Comparison of ENCODE assay signal across 8 mouse cellular contexts in genomic region chr17:7306278-7307196, GRCm38 (mm10). TPM values are rescaled to one million over a fixed set of nuclear protein-coding genes. Genes with fewer than 3 reads are reported as not detected.
A peak's percentile ranks its signal among the peaks of the same experiment; 100 is the strongest.
DNase-seq lines count a peak whose midpoint lies in the region; ATAC-seq lines count a peak whose summit lies in the region.
"Not testable (repeated sequence)": the region's sequence is repeated elsewhere in the genome, so short reads cannot be mapped to it uniquely, and the experiment has no call there.

No protein-coding gene starts in this region.

- not testable (repeated sequence) for H3K9me3 ChIP-seq in forebrain, embryonic 15.5 days; heart, embryonic 16.5 days (replicated peaks; ENCODE audit: control insufficient read depth, low read length)

- not testable (repeated sequence) for H3K4me2 ChIP-seq in forebrain, embryonic 15.5 days (replicated peaks); heart, embryonic 16.5 days (ENCODE audit: low read depth, low read length)

- not testable (repeated sequence) for H3K27ac ChIP-seq in forebrain, embryonic 15.5 days (replicated peaks); heart, embryonic 16.5 days (ENCODE audit: low read length)

- not testable (repeated sequence) for H3K27me3 ChIP-seq in forebrain, embryonic 15.5 days; heart, embryonic 16.5 days (ENCODE audit: control insufficient read depth, insufficient read depth, low read length)

- H3K9ac ChIP-seq in forebrain, embryonic 15.5 days (replicated peaks); heart, embryonic 16.5 days (ENCODE audit: low read length): not testable (repeated sequence)

- not testable (repeated sequence) for H3K4me1 ChIP-seq in forebrain, embryonic 15.5 days; heart, embryonic 16.5 days (ENCODE audit: control insufficient read depth, insufficient read depth, low read length)

- ATAC-seq in forebrain, embryonic 15.5 days (replicated peaks): peak; percentile 91
- peak; percentile 68; the same call in 1 of the 2 replicates for ATAC-seq in heart, embryonic 16.5 days (replicated peaks; ENCODE audit: extremely low read depth, insufficient read depth, low FRiP score)

- 61% methylated on average over 8 of the region's 8 CpGs for WGBS in forebrain, embryonic 15.5 days
- WGBS in heart, embryonic 16.5 days: 49% methylated on average over 8 of the region's 8 CpGs

- not testable (repeated sequence) for H3K36me3 ChIP-seq in forebrain, embryonic 15.5 days; heart, embryonic 16.5 days (ENCODE audit: control insufficient read depth, insufficient read depth)

- DNase-seq in A20 (ENCODE audit: low read depth, low spot score): peak; percentile 5
- peak; percentile 23 for DNase-seq in cerebellum, adult 11-12 months
- peak; percentile 26 to 43 for DNase-seq in kidney, adult 8-10 months
- peak; percentile 54 to 85 for DNase-seq in left cerebral cortex, adult 9 months (ENCODE audit: low spot score in 2 of 2)
- peak; percentile 37 for DNase-seq in lung, postnatal 25 days (ENCODE audit: low spot score)
- peak; percentile 63 for DNase-seq in right cerebral cortex, adult 18-20 months

- not testable (repeated sequence) for H3K4me3 ChIP-seq in forebrain, embryonic 15.5 days; heart, embryonic 16.5 days (ENCODE audit: low read length)

RNA-seq across cellular contexts. Expression of gene Tcp10a, which starts 17.9 kb away (rescaled TPM):
- not detected in 2 replicates for polyA plus RNA-seq in forebrain, embryonic 15.5 days (2015; fragmentation: Nextera tagmentation; extraction: Ambion mirVana)
- not detected in 2 replicates for polyA plus RNA-seq in heart, embryonic 16.5 days (2015; fragmentation: Nextera tagmentation; extraction: Ambion mirVana)

RNA-seq across cellular contexts. Expression of gene Ttll2, which starts 46.0 kb away (rescaled TPM):
- not detected in 2 replicates for polyA plus RNA-seq in forebrain, embryonic 15.5 days (2015; fragmentation: Nextera tagmentation; extraction: Ambion mirVana)
- not detected in 2 replicates for polyA plus RNA-seq in heart, embryonic 16.5 days (2015; fragmentation: Nextera tagmentation; extraction: Ambion mirVana)

Comparison
In these comparisons a context has a peak if more than half of its experiments do, and no peak if none do; other contexts are left out.
1. DNase-seq: peak in every context shown above with its lines; median percentile 70 in left cerebral cortex, adult 9 months; 63 in right cerebral cortex, adult 18-20 months; 37 in lung, postnatal 25 days; 34 in kidney, adult 8-10 months; 23 in cerebellum, adult 11-12 months; 5 in A20.